Mouse (Mus musculus) liver, adult 2 months (tissue): ENCODE data around the gene Msh5. TPM values are rescaled to one million over a fixed set of nuclear protein-coding genes. Genes with fewer than 3 reads are reported as not detected.
"Not testable (repeated sequence)": the region's sequence is repeated elsewhere in the genome, so short reads cannot be mapped to it uniquely, and the experiment has no call there.

Experiments used
- DNase-seq: peaks from one replicate; pipeline ENCODE4 v3.0.0-alpha.2; 2011; ENCODE audit warnings: low read depth, low spot score; ENCODE audit errors: extremely low read depth
- H3K27ac ChIP-seq: fragments of 200-500 bp; replicated peaks from 2 replicates; pipeline ENCODE4 v1.5.1; 2012; ENCODE audit warnings: low read depth, mild to moderate bottlenecking, control low read depth, inconsistent platforms, low read length; ENCODE audit not compliant: insufficient read depth
- H3K27me3 ChIP-seq: fragments of 200-500 bp; 2 replicates; pipeline ENCODE4 v1.6.1; 2012; ENCODE audit warnings: mild to moderate bottlenecking, moderate library complexity, low read length, inconsistent platforms; ENCODE audit not compliant: control insufficient read depth, insufficient read depth
- H3K36me3 ChIP-seq: fragments of 200-500 bp; 2 replicates; pipeline ENCODE4 v1.6.1; 2012; ENCODE audit warnings: low read length, inconsistent platforms; ENCODE audit not compliant: control insufficient read depth, insufficient read depth
- H3K4me1 ChIP-seq: fragments of 200-500 bp; 2 replicates; pipeline ENCODE4 v1.6.1; 2011; ENCODE audit warnings: low read length; ENCODE audit not compliant: control insufficient read depth, insufficient read depth
- H3K4me3 ChIP-seq: fragments of 200-500 bp; 2 replicates; pipeline ENCODE4 v1.5.1; 2011; ENCODE audit warnings: low read depth, mild to moderate bottlenecking, control low read depth, low read length, moderate library complexity; ENCODE audit not compliant: insufficient read depth
- H3K79me2 ChIP-seq: fragments of 200-500 bp; 2 replicates; pipeline ENCODE4 v1.6.1; 2012; ENCODE audit warnings: inconsistent platforms, mild to moderate bottlenecking, low read length, moderate library complexity; ENCODE audit not compliant: control insufficient read depth, insufficient read depth
- H3K9ac ChIP-seq: fragments of 200-500 bp; 2 replicates; pipeline ENCODE4 v1.6.1; 2012; ENCODE audit warnings: low read depth, mild to moderate bottlenecking, control low read depth, inconsistent platforms, low read length
- CTCF ChIP-seq: fragments of 200-500 bp; IDR thresholded peaks from 2 replicates; pipeline ENCODE4 v1.5.1; 2011; ENCODE audit warnings: low read depth, low read length, control low read depth
- POLR2A ChIP-seq: fragments of 200-500 bp; IDR thresholded peaks from 2 replicates; pipeline ENCODE4 v1.6.1; 2011; ENCODE audit warnings: low read length, control low read depth; ENCODE audit not compliant: insufficient read depth; ENCODE audit errors: extremely low read depth
- WGBS: fragments of 180-500 bp; shearing (Covaris S2); methylation state at CpG from one replicate; pipeline ENCODE4 v1.1.7; 2018; 5-methylcytosine and 5-hydroxymethylcytosine counted together
- polyA plus RNA-seq: library from polyadenylated mRNA; depleted of rRNA; stranded (reverse); fragments of >200 nt; gene quantifications from 2 replicates; pipeline ENCODE4 v1.2.3, GENCODE M21; 2012
- total RNA-seq: library from RNA; depleted of rRNA; stranded (reverse); fragments of >200 nt; gene quantifications from 2 replicates; pipeline ENCODE4 v1.2.3, GENCODE M21; 2014

Gene Msh5
- total and polyA plus RNA-seq, 2 experiments, result 2.0 to 3.9 TPM

DNA sequence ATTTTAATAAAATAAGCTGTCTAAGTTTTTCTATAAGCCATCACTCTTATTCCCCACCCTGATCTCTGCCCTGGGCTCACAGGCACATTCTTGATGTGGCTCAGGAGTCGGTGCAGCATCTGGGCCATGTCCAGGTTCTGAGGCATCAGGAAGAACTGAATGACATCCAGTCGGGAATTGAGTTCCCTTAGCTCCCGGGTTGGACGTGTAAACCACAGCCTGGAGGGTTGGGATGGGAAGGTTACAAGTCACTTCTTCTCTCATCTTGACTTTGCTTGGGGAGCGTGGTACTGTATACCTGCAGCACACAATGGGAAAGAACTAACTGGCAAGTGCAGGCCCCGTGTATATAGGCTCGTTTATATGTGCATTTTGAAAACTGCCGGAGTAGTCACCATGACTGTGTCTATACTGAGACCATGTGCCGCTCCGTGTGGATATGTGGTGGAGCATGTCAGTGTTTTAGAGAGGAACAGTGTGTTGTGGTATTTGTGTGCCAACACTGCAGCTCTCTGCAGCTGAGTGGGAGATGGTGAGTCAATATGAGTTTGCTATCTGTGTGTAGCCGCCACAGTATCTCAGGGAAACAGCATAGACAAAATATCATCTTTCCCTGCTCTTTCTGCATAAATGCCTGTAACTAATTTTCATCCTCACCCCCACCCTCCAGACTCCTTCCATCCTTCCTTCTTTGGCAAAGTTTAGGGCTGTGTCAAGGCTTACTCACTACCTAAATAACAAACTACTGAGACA lies 7.2 kb downstream of the Msh5 start:
- H3K27me3 ChIP-seq, result no peaks in the 10 kb centered on the region
- H3K4me3 ChIP-seq, result no peak overlapping the region
- no peaks in the 10 kb centered on the region for H3K36me3 ChIP-seq
- no peak overlapping the region for H3K27ac ChIP-seq
- H3K9ac ChIP-seq, result no peak overlapping the region
- no peaks in the 10 kb centered on the region for H3K79me2 ChIP-seq
- no peaks in the 10 kb centered on the region for H3K4me1 ChIP-seq
- WGBS, result 93% methylated on average over 11 of the region's 11 CpGs
- no peak for TF ChIP-seq POLR2A
- DNase-seq, result no peak

DNA sequence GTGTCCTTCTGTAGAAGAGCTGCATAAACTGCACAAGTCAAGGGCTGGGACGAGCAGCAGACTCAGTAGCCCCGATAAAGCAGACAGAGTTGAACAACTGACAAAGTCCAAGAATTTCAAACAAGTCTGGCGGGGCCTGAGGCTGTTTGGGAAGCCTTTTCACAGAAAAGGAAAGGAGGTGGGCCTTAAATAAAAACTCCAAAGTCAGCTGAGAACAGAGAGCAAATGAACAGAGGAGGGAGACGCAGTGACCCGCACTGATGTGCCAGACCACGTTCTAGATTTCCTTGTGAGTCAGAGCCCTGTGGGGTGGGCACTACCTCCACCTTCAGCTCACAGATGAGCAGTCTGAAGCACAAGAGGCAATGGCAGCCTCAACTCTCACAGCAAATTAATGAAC lies 11.6 kb downstream of the Msh5 start:
- TF ChIP-seq CTCF (no peak), POLR2A (no peak)
- Histone ChIP-seq H3K4me1 (no peaks in the 10 kb centered on the region), H3K79me2 (no peaks in the 10 kb centered on the region), H3K4me3 (no peak overlapping the region), H3K9ac (no peak overlapping the region), H3K27ac (no peak overlapping the region), H3K27me3 (no peaks in the 10 kb centered on the region), H3K36me3 (no peaks in the 10 kb centered on the region)
- DNase-seq, result no peak
- WGBS, result 49% methylated on average over 6 of the region's 6 CpGs

DNA sequence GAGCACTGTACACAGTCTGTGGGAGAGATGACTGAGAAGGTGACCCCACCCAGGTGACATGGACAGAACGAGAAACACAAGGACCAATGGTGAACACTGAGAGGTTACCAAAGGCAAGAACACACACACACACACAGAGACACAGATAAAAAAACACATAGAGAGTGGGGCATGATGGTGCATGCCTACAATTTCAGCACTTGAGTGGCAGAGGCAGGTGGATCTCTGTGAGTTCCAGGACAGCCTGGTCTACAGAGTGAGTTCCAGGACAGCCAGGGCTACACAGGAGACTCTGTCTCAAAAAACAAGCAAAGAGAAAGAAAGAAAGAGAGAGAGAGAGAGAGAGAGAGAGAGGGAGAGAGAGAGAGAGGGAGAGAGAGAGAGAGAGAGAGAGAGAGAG lies 12.8 kb downstream of the Msh5 start:
- H3K9ac ChIP-seq, H3K79me2 ChIP-seq, H3K4me3 ChIP-seq, H3K4me1 ChIP-seq, H3K27me3 ChIP-seq, H3K27ac ChIP-seq, DNase-seq, H3K36me3 ChIP-seq: not testable (repeated sequence)
- WGBS, result 54% methylated on average over 1 of the region's 1 CpGs

DNA sequence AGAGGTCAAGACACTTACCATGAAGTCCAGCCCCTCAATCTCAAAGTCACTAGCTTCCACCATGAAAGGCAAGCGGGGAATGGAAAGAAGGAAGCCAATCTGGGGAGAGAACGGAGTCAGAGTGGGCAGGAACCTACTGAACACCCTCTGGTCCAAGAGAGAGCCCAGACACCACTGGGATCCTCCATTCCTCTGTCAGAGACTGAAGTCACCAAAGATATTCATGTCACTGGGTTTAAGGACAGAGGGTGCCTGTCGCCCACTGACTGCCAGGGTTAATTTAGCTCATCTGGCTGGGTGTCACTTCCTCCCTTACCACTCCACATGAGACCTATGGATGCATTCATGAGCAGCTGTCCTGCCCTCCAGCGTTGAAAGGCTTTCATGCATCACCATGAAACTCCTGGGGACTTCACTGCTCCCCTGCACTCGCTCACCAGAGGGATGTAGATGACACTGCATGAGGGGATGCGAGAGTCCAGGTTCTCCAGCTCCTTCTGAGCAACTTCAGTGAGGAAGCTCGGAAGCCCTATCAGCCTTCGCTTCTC lies 14.1 kb downstream of the Msh5 start:
- Histone ChIP-seq H3K27ac (no peak overlapping the region), H3K4me1 (no peaks in the 10 kb centered on the region), H3K9ac (no peak overlapping the region), H3K4me3 (no peak overlapping the region), H3K36me3 (no peaks in the 10 kb centered on the region), H3K79me2 (no peaks in the 10 kb centered on the region), H3K27me3 (no peaks in the 10 kb centered on the region)
- 77% methylated on average over 8 of the region's 8 CpGs for whole genome bisulfite sequencing
- TF ChIP-seq POLR2A (no peak), CTCF (no peak)
- DNase-seq, result no peak

DNA sequence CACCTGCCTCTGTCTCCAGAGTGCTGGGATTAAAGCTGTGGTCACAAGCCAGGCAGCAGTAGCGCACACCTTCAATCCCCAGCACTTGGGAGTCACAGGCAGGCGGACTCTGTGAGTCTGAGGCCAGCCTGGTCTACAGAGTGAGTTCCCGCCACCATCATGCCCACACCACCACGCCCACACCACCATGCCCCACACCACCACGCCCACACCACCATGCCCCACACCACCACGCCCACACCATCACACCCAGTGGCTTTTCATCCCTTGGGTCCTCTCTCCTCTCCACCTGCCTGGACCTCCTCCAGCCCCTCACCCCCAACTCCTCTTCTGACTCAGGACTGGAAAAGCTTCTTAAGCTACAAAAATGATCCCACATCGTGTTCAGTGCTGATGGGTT lies 14.7 kb downstream of the Msh5 start:
- TF ChIP-seq POLR2A (no peak), CTCF (no peak)
- Histone ChIP-seq H3K27ac (no peak overlapping the region), H3K9ac (no peak overlapping the region), H3K27me3 (no peaks in the 10 kb centered on the region), H3K4me3 (no peak overlapping the region), H3K79me2 (no peaks in the 10 kb centered on the region), H3K4me1 (no peaks in the 10 kb centered on the region), H3K36me3 (no peaks in the 10 kb centered on the region)
- DNase-seq, result no peak
- 88% methylated on average over 7 of the region's 7 CpGs for WGBS

DNA sequence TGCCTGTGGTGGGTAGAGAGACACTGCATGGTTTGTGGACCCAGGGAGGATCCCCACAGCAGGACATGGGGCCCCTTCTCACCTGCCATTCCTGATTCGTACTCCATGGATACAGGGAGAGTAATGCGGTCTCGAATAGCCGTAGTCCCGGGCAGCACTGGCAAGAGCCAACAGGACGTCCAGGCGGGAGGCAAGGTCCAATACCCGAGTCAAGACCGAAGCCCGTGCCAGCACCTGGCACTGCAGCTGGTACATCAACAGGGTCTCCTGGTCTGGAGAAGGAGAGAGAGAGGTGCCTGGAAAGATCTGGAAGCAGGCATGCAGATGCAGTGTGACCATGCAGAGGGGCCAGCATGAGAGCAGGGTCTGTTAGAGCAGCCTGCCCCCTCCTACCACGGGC lies 15.3 kb downstream of the Msh5 start:
- H3K27ac ChIP-seq, result no peak overlapping the region
- no peak for DNase-seq
- H3K9ac ChIP-seq, result no peak overlapping the region
- 93% methylated on average over 11 of the region's 11 CpGs for WGBS
- no peak overlapping the region for H3K4me3 ChIP-seq
- H3K4me1 ChIP-seq, result no peaks in the 10 kb centered on the region
- no peak for TF ChIP-seq CTCF
- no peaks in the 10 kb centered on the region for H3K79me2 ChIP-seq
- no peaks in the 10 kb centered on the region for H3K27me3 ChIP-seq
- H3K36me3 ChIP-seq, result no peaks in the 10 kb centered on the region
